Comparison of ENCODE assay signal across 25 mouse cellular contexts in the genomic region with DNA sequence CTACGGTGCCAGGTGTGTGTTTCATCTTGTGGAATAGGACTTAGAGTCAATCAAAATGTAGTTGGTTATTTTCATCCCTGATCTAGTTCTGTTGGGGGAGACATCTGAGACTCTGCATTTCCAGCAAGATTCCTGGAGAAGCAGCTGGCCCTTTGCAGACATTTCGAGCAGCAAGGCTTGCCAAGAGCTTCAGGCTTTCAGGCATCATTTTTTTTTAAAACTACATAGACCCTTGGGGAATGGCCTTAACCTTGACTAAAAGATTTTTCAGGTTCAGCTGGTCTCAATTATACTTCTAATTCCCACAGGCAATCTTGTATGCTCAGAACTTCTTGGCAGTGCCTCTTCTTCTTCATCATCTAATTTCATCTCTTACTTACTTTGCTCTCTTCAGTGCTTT. TPM values are rescaled to one million over a fixed set of nuclear protein-coding genes. Genes with fewer than 3 reads are reported as not detected.
A peak's percentile ranks its signal among the peaks of the same experiment; 100 is the strongest.
DNase-seq lines count a peak whose midpoint lies in the region; ATAC-seq lines count a peak whose summit lies in the region.
"Had no signal": no experiment of that assay in that cellular context is flagged by ENCODE, and none has a peak within 500 bp of the region (broad histone marks: within the 10 kb centered on the region; RNA-seq: fewer than 3 reads in every experiment).

No protein-coding gene starts in this region.

- H3K27me3 ChIP-seq in embryonic facial prominence, embryonic 14.5 days (replicated peaks; ENCODE audit: control insufficient read depth, insufficient read depth, low read length) = no peaks in the 10 kb centered on the region
- no peaks in the 10 kb centered on the region for H3K27me3 ChIP-seq in embryonic facial prominence, embryonic 10.5 days (replicated peaks; ENCODE audit: low read depth, poor library complexity, severe bottlenecking)
- no peaks in the 10 kb centered on the region for H3K27me3 ChIP-seq in limb, embryonic 13.5 days
- H3K27me3 ChIP-seq in limb, embryonic 10.5 days (ENCODE audit: low read depth, poor library complexity, severe bottlenecking) = no peaks in the 10 kb centered on the region
- H3K27me3 ChIP-seq: CH12.LX; embryonic facial prominence, embryonic 13.5 days; forebrain, embryonic 12.5 days; Patski had no signal

- no peaks in the 10 kb centered on the region for H3K9me3 ChIP-seq in embryonic facial prominence, embryonic 14.5 days (ENCODE audit: control insufficient read depth, low read length)
- H3K9me3 ChIP-seq in embryonic facial prominence, embryonic 10.5 days = no peaks in the 10 kb centered on the region
- H3K9me3 ChIP-seq in limb, embryonic 13.5 days = no peaks in the 10 kb centered on the region
- no peaks in the 10 kb centered on the region for H3K9me3 ChIP-seq in limb, embryonic 10.5 days (replicated peaks)
- H3K9me3 ChIP-seq: embryonic facial prominence, embryonic 13.5 days; forebrain, embryonic 10.5 days; forebrain, embryonic 12.5 days had no signal

- peak; percentile 55; the same call in 1 of the 2 replicates for ATAC-seq in embryonic facial prominence, embryonic 14.5 days (ENCODE audit: low read depth)
- peak; percentile 28; the same call in 1 of the 2 replicates for ATAC-seq in limb, embryonic 13.5 days (ENCODE audit: low FRiP score, low read depth)
- ATAC-seq: activated CD4-positive, CD25-positive, alpha-beta regulatory T cell, adult 4 months; CD4-positive, CD25-positive, alpha-beta regulatory T cell, adult 4 months; forebrain, embryonic 14.5 days; forebrain, embryonic 16.5 days; Patski had no signal

- no peaks in the 10 kb centered on the region for H3K36me3 ChIP-seq in embryonic facial prominence, embryonic 14.5 days (ENCODE audit: control insufficient read depth, insufficient read depth, low read length)
- H3K36me3 ChIP-seq in embryonic facial prominence, embryonic 10.5 days (replicated peaks) = no peaks in the 10 kb centered on the region
- H3K36me3 ChIP-seq in limb, embryonic 13.5 days = no peaks in the 10 kb centered on the region
- no peaks in the 10 kb centered on the region for H3K36me3 ChIP-seq in limb, embryonic 10.5 days
- H3K36me3 ChIP-seq: embryonic facial prominence, embryonic 13.5 days; forebrain, embryonic 10.5 days; forebrain, embryonic 12.5 days; G1E had no signal

- no peak overlapping the region for H3K4me3 ChIP-seq in embryonic facial prominence, embryonic 14.5 days (ENCODE audit: low read depth, low read length)
- no peak overlapping the region for H3K4me3 ChIP-seq in embryonic facial prominence, embryonic 10.5 days
- H3K4me3 ChIP-seq in limb, embryonic 13.5 days = no peak overlapping the region
- H3K4me3 ChIP-seq in limb, embryonic 10.5 days = no peak overlapping the region
- H3K4me3 ChIP-seq: embryonic facial prominence, embryonic 13.5 days; erythroblast, embryonic 14.5 days; forebrain, embryonic 10.5 days; forebrain, embryonic 12.5 days had no signal

- H3K27ac ChIP-seq in embryonic facial prominence, embryonic 14.5 days (replicated peaks; ENCODE audit: low read depth, low read length) = no peak overlapping the region
- no peak overlapping the region for H3K27ac ChIP-seq in embryonic facial prominence, embryonic 10.5 days (replicated peaks)
- H3K27ac ChIP-seq in limb, embryonic 13.5 days = no peak overlapping the region
- no peak overlapping the region for H3K27ac ChIP-seq in limb, embryonic 10.5 days
- H3K27ac ChIP-seq: forebrain, embryonic 10.5 days; forebrain, embryonic 12.5 days had no signal

- WGBS in embryonic facial prominence, embryonic 14.5 days = 46% methylated on average over 2 of the region's 2 CpGs
- 79% methylated on average over 2 of the region's 2 CpGs for WGBS in embryonic facial prominence, embryonic 10.5 days
- WGBS in limb, embryonic 13.5 days = 62% methylated on average over 2 of the region's 2 CpGs
- WGBS in limb, embryonic 10.5 days = 89% methylated on average over 2 of the region's 2 CpGs

- no peak overlapping the region for H3K4me2 ChIP-seq in embryonic facial prominence, embryonic 14.5 days (ENCODE audit: low read depth, low read length)
- no peak overlapping the region for H3K4me2 ChIP-seq in limb, embryonic 13.5 days (replicated peaks)
- H3K4me2 ChIP-seq: embryonic facial prominence, embryonic 13.5 days; forebrain, embryonic 12.5 days had no signal

- peak; percentile 92 for DNase-seq in embryonic facial prominence, embryonic 14.5 days (ENCODE audit: low spot score)
- no peak for DNase-seq in embryonic facial prominence, embryonic 10.5 days (ENCODE audit: low spot score)
- DNase-seq in limb, embryonic 10.5 days (ENCODE audit: low spot score) = no peak
- DNase-seq in kidney, postnatal 36 days = no peak
- DNase-seq: adrenal gland, adult 8-10 months; adrenal gland, postnatal 14 days; adrenal gland, postnatal 36 days; B cell, adult 2 months; cerebellum, adult 11-12 months; cerebellum, adult 2 months; cerebellum, adult 9-10 months; cerebellum, postnatal 10 days; cerebellum, postnatal 25 days had no signal

- H3K9ac ChIP-seq in embryonic facial prominence, embryonic 14.5 days (ENCODE audit: low read depth, low read length) = no peak overlapping the region
- no peak overlapping the region for H3K9ac ChIP-seq in limb, embryonic 13.5 days
- H3K9ac ChIP-seq: embryonic facial prominence, embryonic 13.5 days; forebrain, embryonic 12.5 days had no signal

- H3K4me1 ChIP-seq in embryonic facial prominence, embryonic 14.5 days (ENCODE audit: control insufficient read depth, insufficient read depth, low read length) = no peaks in the 10 kb centered on the region
- no peaks in the 10 kb centered on the region for H3K4me1 ChIP-seq in embryonic facial prominence, embryonic 10.5 days
- H3K4me1 ChIP-seq in limb, embryonic 13.5 days = no peaks in the 10 kb centered on the region
- H3K4me1 ChIP-seq in limb, embryonic 10.5 days = no peaks in the 10 kb centered on the region
- H3K4me1 ChIP-seq: embryonic facial prominence, embryonic 13.5 days; forebrain, embryonic 10.5 days; forebrain, embryonic 12.5 days had no signal

RNA-seq across cellular contexts. Expression of gene Pld5, which starts 35.9 kb away (rescaled TPM):
- polyA plus RNA-seq in embryonic facial prominence, embryonic 14.5 days (2014; fragmentation: Nextera tagmentation; extraction: Ambion mirVana) = 1.7 and 1.8 TPM in 2 replicates
- 0.42 and 0.68 TPM in 2 replicates for polyA plus RNA-seq in embryonic facial prominence, embryonic 10.5 days (2016; fragmentation: Nextera tagmentation; extraction: Ambion mirVana)
- 0.59 and 0.88 TPM in 2 replicates for polyA plus RNA-seq in limb, embryonic 13.5 days (2015; fragmentation: Nextera tagmentation; extraction: Ambion mirVana)
- 0.13 and 0.24 TPM in 2 replicates for polyA plus RNA-seq in limb, embryonic 10.5 days (2016; fragmentation: Nextera tagmentation; extraction: Ambion mirVana)
- polyA plus RNA-seq: activated CD4-positive, CD25-positive, alpha-beta regulatory T cell, adult 4 months; CD4-positive, CD25-positive, alpha-beta regulatory T cell, adult 4 months; erythroblast, embryonic 14.5 days; G1E; Patski had no signal
